Mouse (Mus musculus): ENCODE results near the gene Olfr1411. TPM values are rescaled to one million over a fixed set of nuclear protein-coding genes. Genes with fewer than 3 reads are reported as not detected.

The Olfr1411 gene
- polyA plus RNA-seq (2015; fragmentation: Nextera tagmentation; extraction: Ambion mirVana): not detected in 2 replicates

DNA sequence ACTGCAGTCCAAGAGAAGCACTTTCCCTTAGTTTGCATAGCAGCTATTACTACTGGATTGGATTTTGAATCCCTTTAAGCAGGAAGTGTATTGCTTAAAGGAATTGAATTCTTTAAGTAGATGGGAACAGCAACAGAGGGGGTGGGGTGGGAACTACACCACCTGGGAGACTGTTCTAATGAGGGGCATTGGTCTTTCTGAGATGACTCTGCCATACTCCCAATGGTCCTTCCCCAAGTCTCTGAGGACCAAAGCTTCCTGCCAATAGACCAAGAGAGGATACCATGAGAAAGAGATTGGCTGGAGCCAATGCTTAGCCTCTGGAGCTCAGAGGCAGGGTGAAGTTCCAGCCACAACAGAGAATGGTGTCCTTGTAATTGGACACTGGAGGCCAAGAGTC lies at the start of gene Olfr1411:
Gene Olfr1411 (plus strand): TSS at position 301 of the 400 bp plus-strand sequence.

DNA sequence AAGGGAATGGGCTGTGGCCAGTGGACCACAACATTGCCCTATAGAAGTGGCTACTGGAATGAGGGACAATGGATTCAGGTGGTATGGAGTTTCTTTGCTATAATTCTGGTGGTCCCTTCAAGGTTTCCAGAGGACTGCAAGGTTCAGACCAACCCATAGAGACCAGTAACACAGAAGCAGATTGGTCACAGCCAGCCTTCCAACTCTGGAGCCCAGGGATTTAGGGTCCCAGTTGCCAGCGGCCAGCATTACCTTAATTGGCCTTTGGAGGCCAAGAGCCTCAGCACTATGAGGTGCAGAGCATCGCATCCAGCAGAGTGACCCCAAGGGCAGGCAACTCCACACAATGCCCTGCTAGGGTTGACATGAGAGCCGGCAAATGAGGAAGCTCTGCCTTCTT lies 23.2 kb upstream of the Olfr1411 start, which contains the start of gene Olfr1413:
Gene Olfr1413 (plus strand): TSS at position 301 of the 400 bp plus-strand sequence.

DNA sequence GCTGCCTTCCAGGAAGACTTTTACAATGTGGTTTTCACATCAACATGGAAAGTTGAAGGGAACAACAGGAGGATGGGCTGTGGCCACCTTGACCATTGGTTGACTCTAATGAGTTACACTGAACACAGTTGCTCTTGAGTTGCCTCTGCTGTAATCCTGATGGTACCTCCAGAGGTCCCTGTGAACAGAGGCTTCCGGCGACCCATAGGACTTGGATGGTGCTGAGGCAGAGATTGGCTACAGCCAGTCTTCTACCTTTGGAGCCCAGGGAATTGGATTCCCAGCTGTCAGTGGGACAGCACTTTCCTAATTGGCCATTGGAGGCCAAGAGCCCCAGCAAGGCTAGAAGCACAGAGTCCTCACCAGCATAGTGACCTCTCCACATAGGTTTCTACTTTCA lies 8.7 kb upstream of the Olfr1411 start, which contains the start of gene Olfr1412:
Gene Olfr1412 (plus strand): TSS at position 301 of the 400 bp plus-strand sequence.

DNA sequence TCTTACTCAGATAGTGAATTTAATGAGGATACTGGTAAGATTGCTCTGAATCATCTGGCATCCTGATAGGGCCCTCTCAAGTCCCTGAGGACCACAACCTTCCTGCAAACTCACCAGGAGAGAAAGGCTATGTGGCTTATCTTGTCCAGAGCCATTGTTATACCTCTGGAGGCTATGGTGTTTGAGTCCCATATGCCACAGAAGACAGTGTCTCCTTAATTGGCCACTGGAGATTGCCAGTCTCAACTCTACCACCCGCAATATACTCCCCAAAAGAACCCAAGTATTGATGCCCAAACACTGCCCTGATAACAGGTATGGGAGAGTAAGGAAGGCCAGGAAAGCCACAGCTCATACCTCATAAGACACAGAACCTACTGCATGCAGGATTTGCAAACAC lies 11.3 kb downstream of the Olfr1411 start, which contains the start of gene Olfr1410:
Gene Olfr1410 (plus strand): TSS at position 301 of the 400 bp plus-strand sequence.

DNA sequence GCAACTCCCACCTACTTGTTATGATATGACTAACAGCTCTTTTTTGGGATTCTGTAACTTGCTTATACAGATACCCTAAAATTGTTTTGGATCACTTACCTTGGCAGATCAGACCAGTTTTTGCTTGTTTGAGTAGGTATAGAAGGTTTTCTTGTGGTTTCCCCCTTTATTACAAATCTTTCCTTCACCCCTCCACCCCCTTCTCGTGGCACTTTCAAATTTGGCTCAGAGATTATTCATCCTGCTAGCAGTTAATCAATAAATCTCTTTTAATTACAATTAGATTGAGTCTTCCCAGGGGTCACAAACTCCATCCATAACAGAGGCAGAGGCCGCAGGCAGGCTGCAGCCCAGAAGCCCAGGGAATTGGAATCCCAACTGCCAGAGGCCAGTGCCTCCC lies 23.3 kb downstream of the Olfr1411 start, which contains the start of gene Olfr12:
Gene Olfr12 (plus strand): TSS at position 301 of the 400 bp plus-strand sequence.

DNA sequence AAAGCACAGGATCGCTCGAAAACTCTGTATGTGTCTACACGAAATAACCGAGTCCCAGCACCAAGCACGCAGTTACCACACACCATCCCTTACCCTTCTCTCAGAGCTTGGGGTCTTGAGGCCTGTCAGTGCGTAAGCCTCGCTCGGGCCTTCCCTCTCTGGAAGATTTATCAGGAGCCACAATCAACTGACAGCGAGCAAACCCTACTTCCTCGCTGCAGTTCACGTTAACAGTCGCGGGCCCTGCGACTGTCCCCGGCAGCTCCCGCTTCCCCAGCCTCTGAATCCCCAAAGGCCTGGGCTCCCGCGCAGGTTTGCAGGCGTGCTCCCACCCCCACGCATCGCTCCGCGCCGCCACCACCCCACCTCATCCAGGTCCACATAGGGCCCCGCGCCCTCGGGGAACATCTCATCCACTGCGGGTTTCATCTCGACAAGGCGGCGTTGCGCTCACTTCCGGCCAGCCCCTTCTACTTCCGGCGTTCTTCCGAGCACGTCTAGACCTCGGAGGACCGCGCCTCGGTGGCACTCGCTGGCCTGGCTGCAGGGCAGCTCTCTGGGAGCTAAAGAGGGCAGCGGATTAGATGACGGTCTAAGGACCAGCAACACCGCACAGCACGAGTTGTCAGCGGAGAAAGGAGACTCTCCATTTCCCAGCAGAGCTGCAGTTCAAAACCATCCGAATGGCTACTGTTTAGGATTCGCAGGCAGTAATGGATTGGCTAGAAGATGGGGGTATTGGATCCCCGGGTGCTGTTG lies 47.5 kb downstream of the Olfr1411 start, which contains the start of gene Cops9:
Gene Cops9 (minus strand): TSS at position 472 of the 759 bp plus-strand sequence.

Other genes starting within 250 kb of the Olfr1411 start
- gene Ndufa10, start 120.6 kb upstream of the Olfr1411 start, polyA plus RNA-seq (2015; fragmentation: Nextera tagmentation; extraction: Ambion mirVana): 496 and 559 TPM in 2 replicates
- gene Olfr1416, start 109.3 kb upstream of the Olfr1411 start, polyA plus RNA-seq (2015; fragmentation: Nextera tagmentation; extraction: Ambion mirVana): not detected in 2 replicates
- not detected in 2 replicates for gene Olfr1415, start 98.3 kb upstream of the Olfr1411 start, polyA plus RNA-seq (2015; fragmentation: Nextera tagmentation; extraction: Ambion mirVana)
- not detected in 2 replicates for gene Olfr1414, start 75.8 kb upstream of the Olfr1411 start, polyA plus RNA-seq (2015; fragmentation: Nextera tagmentation; extraction: Ambion mirVana)
- gene Olfr1413, start 23.1 kb upstream of the Olfr1411 start, polyA plus RNA-seq (2015; fragmentation: Nextera tagmentation; extraction: Ambion mirVana): not detected in 2 replicates
- gene Olfr1412, start 8.6 kb upstream of the Olfr1411 start, polyA plus RNA-seq (2015; fragmentation: Nextera tagmentation; extraction: Ambion mirVana): not detected in 2 replicates
- gene Olfr1410, start 11.4 kb downstream of the Olfr1411 start, polyA plus RNA-seq (2015; fragmentation: Nextera tagmentation; extraction: Ambion mirVana): not detected in 2 replicates
- not detected in 2 replicates for gene Olfr12, start 23.4 kb downstream of the Olfr1411 start, polyA plus RNA-seq (2015; fragmentation: Nextera tagmentation; extraction: Ambion mirVana)
- gene Cops9, start 47.6 kb downstream of the Olfr1411 start, polyA plus RNA-seq (2015; fragmentation: Nextera tagmentation; extraction: Ambion mirVana): 411 and 456 TPM in 2 replicates
- gene Otos, start 54.4 kb downstream of the Olfr1411 start, polyA plus RNA-seq (2015; fragmentation: Nextera tagmentation; extraction: Ambion mirVana): 0.33 and 0.59 TPM in 2 replicates
- gene Gpc1, start 237.2 kb downstream of the Olfr1411 start, polyA plus RNA-seq (2015; fragmentation: Nextera tagmentation; extraction: Ambion mirVana): 97.0 and 104 TPM in 2 replicates